Mouse (Mus musculus) retina, postnatal 7 days (tissue): ENCODE measurements around the gene Treml2.
"Not testable (repeated sequence)": the region's sequence is repeated elsewhere in the genome, so short reads cannot be mapped to it uniquely, and the experiment has no call there.

Source experiments
- DNase-seq: peaks from one replicate; pipeline ENCODE4 v3.0.0-alpha.2; 2012; ENCODE audit warnings: low read depth, low spot score

Treml2 gene

GRCm38 (mm10) chr17:48347287-48347686 lies 48.0 kb downstream of the Treml2 start:
- no peak for DNase-seq

DNA sequence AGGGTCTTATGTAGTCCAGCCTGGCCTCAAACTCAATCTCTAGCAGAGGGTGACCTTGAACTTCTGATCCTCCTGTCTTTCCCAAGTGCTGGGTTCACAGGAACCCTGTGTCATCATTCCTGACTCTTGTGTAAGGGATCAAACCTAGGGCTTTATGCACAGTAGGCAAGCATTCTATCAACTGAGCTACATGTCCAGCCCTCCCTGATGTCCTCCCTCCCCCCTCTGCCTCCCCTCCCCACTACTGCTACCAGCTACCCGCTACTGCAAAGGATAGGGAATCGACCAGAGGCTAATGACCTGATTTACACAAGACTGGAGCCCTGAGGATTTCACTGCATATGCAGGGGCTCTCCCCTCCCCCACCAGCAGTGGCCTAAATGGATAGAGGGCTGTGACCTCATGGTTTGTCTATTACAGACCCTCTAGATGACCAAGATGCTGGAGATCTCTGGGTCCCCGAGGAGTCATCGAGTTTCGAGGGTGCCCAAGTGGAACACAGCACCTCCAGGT lies 51.4 kb downstream of the Treml2 start:
- no peak for DNase-seq

DNA sequence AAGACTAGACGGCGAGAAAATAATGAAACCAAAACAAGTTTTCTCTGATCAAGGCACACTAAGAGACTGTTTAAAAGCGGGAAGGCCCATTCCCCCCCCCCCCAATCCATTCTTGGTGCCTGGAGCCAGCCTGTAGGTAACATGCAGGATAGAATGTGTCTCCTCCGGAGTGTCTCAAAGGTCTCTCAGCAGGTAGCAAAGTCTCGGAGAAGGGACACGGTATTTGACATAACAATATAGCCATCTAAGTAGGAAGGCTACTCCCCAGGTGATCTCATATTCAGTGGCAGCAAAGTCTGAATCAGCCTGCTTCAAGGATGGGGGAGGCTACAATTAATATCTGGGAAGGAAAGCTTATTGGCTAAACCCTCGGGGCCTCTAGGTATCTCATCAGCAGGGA lies 53.7 kb downstream of the Treml2 start:
- DNase-seq, result not testable (repeated sequence)

GRCm38 (mm10) chr17:48355822-48356221 lies 56.5 kb downstream of the Treml2 start:
- DNase-seq, result no peak

DNA sequence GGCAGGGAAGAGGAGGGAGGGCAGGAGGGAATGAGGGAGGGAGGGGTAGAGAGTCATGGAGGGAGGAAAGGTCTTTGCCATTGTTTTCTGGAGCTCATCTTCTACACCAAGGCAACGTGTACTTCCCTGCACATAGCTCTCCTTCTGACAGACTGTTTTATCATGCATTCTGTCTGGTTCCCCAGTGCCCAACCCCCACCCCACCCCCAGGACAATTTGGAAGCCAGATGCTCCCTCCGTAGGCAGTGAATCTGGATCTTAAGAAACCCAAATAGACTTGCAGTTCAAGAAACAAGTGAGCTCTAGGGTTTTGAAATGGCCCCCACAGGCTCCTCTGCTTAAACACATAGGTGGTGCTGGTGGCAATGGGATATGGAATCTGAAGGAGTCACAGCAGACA lies 58.6 kb downstream of the Treml2 start:
- no peak for DNase-seq

DNA sequence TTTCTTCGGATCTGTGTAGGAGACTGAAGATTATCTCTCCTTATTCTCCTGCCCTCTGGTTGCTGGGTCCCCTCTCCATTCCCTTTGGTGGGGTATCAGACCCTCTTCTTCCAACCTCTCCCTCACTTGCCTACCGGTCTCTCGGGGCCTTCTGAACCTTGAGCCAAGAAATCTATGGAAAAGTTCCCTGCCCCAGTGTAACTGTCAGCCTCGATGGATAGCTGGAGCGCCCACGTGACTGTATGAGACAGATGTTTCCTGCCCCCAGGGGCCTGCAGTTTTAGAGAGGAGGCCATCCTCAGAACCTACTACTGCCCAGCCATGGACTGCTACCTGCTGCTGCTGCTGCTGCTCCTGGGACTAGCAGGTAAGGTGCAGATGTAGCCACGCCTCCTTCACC lies 60.3 kb downstream of the Treml2 start, which contains the start of gene Treml1:
TSS of gene Treml1 (plus strand) at position 301 of the 400 bp plus-strand sequence.
- no peak for DNase-seq

DNA sequence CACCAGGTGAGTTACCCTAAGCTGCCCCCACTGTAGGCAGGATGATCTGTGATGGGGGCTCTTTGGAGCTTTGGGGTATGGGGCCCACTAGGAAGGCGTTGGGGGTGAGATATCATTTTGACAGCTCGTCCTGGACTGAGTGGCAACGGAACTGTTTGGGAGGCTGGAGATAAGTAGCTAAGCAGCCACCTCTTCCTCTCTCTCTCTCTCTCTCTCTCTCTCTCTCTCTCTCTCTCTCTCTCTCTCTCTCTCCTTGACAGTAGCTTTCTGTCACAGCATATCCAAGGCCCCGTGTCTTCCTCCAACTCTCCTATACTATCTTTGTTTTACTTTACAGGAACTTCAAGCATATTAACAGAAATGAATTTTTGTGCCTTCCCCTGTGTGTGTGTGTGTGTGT lies 61.2 kb downstream of the Treml2 start:
- no peak for DNase-seq
